Mouse (Mus musculus) naive thymus-derived CD4-positive, alpha-beta T cell, adult 2 months (primary cell): ENCODE data around the gene 2010315B03Rik.

ENCODE experiments used
- DNase-seq: peaks from one replicate; pipeline ENCODE4 v3.0.0-alpha.2; 2011; ENCODE audit warnings: low read depth

The 2010315B03Rik gene

DNA sequence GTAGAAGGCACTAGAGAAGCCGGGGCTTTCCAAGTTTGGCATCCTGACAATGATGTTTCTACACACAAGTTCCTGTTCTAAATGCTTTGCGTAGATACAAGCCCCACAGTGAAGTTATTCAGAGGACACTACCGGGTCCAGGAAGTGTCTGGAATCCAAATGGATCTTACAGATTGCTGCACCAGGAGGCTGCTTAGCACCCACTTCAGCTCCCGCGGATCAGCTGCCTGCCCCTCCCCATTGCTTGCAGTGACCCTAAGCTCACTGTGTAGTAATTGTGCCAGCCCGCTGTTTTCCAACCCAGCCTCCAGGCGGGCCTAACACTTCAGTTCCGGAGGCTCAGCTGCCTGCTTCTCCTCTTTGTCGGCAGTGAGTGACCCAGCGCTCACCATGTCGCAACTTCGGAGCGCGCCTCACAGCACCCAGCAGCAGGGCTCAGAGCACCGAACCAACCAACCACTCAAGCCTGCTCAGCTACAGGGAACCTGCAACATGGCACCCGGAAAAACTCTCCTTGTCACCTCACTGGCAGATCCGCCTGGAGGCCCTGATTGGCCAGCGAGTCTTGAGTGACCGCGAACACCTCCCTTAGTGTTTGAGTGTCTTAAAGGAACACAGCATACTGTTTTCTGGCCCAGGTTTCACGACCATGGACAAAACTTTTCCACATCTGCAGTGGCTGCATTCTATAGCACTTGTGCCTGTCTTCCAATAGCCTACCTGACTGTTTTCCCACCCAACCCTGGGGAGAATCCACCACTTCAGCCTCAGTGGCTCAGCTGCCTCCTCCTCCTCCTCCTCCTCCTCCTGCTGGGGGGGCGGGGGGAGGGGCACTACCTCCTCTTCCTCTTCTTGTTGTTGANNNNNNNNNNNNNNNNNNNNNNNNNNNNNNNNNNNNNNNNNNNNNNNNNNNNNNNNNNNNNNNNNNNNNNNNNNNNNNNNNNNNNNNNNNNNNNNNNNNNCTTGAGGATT is at the start of gene 2010315B03Rik:
TSS of gene 2010315B03Rik (minus strand) at position 526 of the 972 bp plus-strand sequence.
- DNase-seq, result peak; percentile 90

DNA sequence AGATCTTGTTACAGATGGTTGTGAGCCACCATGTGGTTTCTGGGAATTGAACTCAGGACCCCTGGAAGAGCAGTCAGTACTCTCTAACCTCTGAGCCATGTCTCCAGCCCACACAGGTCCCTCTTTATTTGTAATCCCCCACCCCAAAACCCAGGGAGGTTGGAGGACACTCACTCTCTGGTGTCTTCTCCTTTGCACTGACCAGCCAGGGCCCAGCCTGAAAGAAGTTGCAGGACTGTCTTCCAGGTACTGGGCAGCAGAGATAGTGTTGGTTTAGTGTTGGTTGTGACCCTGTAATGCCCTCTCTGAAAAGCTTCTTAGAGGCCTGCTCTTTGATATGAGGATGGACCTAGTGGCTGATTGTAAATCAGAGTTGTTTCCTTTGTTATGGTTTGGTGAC is 994 bp downstream of the 2010315B03Rik start:
- DNase-seq, result no peak

DNA sequence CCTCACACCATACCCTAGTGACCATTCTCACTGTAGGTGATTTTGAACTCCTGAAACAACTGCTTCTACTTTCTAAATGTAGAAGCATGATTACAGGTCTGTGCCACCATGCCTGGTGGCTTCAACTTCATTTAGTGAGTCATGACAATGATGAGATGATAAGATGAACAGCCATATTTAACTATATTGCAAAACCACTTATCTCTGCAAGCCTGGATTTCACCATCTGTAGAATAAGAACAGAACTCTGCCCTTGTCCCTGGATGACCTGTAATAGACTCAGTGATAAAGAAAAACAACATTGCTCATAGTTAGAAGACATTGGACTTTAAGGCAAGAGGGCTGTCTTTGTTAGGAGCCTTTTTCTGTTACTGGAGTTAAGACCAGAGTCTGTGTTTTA is 24.2 kb downstream of the 2010315B03Rik start:
- DNase-seq, result no peak

DNA sequence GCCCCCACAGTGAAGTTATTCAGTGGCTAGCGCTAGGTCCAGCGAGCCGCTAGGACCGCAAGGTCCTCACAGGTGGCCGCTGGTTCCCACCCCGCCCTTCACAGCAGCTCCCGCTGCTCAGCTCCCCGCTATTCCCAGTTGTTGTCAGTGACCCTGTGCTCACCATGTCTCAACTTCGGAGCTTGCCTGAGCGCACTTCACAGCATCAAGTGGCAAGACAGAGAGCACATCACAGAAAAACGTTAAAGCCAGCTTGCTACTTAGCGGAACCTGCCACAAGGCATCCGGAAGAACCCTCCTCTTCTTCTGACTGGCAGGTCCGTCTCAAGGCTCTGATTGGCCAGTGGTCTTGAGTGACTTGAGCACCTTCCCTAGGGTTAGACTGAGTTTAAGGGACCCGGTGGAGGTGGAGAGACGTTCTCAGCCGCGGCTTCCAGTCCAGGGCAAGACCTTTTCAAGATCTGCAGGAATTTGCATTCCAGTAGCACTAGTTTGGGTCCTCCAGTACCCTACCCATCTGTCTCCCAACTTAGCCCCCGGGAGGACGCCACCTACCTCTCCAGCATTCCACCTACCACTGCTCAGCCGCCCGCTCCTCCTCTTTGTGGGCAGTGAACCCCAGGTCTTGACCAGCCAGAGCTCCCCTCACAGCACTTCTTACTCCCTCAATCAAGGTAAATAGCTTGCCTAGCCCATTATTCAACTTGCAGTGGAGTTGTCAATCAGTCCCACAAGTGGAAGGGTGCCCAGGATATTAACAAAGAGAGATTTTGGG is 30.4 kb downstream of the 2010315B03Rik start:
- peak; percentile 91 for DNase-seq

DNA sequence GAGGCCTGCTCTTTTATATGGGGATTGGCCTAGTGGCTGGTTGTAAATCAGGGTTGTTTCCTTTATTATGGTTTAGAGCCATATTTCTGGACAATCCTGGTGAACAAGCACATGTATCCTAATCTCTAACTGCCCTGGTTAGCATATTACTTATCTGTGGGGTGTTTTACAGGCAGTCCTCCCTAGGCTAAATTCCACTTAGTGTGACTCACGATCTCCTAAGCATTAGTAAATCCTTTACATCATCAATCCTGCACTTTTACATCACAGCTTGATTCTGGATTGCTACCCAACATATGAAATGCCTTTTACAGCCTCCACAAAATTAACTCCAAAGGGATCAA is 31.1 kb downstream of the 2010315B03Rik start:
- DNase-seq, result peak; percentile 64

DNA sequence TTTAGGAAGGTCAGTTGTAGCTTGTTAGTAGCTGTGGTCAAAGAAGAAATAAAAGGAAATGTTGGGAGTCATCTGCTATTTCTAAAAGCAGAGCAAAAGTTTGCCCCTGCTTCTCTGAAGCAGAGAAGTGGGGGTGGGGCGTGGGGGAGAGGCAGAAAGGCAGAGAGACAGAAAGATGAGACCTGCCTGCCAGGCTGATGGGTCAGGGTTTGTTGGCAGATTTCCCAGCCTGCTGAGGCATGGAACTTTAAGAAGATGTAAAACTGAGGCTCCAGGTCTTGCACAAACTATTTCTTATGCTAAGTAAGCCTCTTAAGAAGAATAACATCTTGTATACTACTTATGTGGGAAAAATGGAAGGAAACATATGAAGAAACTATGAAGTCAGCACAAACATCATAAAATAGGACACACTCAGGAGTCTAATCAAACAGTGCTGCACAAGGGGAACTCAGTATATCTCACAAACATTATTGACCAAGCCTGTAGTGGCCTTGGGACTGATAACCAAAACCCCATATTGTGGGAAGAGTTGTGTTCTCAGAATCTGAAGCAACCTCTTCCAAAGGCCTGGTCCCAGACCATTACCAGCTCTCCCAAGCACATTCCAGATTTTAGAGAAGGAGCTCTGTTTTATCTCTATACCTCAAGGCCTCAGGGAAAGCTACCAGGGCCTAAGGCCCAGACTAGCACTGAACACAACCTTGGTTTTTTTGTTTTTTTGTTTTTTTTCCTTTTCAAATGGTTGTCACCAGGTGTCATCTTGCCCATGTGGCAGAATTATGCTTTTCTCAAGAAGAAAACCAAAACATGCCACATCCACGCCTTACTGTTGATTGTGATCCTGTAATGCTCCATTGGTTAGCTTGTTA is 31.7 kb downstream of the 2010315B03Rik start:
- DNase-seq, result peak; percentile 48

DNA sequence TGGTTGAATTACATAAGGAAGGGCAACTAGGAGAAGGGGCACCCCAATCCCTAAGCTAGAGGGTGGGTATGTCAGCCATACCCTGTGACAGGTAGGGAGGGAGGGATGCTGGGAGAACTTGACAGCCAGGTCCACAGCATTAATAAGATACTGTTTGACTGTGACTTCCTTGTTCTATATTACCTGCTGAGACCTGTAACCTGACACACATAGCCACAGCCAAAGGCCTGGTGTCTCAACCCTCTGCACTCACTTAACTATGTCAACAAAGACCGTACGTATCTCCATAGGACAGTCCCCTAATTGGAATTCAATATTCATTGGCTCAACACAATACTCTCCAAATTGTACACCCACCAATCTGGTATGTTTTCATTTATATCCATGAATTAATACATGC is 33.2 kb downstream of the 2010315B03Rik start:
- no peak for DNase-seq

DNA sequence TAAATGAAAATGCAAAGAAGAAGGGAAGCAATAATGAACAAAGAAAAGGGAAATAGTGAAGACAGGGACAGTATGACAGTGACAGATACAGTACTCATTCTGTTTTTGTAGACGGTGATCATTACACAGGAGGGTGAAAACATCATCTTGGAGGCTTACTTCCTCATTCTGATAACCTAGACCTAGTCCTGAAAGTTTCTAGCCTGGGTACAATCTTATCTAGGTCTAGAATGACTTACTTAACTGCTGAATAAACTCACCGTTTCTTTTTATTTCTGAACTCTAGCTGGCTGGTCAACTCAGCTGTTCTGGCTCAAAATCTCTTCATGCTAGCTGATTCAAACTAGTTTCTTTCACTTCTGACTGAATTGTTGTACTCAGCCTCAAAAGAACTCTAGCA is 37.4 kb downstream of the 2010315B03Rik start:
- no peak for DNase-seq

DNA sequence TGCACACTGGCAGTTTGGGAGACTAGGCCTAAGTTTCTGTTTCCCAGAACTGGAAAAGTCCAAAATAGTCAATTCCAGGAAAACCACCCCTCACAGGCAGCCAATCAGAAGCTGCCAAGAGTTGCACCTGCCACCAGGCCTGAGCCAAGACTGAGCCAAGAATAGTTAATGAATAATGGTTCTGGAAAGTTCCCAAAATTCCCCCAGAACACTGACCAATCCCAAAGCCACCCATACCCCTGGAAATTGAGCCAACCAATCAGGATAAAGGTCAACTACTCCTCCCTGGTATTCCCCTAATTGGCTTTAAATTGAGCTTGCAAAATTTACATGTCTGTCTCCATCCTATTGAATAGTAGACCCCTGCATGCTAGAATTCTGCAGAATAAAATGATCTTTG is 39.3 kb downstream of the 2010315B03Rik start:
- no peak for DNase-seq

DNA sequence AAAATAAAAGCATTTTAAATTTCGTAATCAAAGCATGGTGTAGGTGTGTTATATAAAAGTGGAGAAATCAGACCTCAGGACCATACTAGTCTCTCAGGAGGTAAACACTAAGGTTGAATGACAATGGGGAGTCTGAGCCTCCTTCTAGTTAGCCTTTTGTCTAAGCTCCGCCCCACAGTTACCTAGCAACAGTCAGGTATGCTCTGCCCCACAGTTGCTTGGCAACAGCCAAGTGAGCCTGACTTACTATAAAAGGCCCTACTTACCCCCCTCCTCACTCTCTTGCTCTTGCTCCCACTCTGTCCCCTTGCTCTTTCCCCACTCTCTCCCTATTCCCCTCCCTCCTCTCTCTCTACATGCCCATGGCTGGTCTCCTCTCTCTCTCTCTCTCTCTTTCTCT is 44.6 kb downstream of the 2010315B03Rik start:
- no peak for DNase-seq

DNA sequence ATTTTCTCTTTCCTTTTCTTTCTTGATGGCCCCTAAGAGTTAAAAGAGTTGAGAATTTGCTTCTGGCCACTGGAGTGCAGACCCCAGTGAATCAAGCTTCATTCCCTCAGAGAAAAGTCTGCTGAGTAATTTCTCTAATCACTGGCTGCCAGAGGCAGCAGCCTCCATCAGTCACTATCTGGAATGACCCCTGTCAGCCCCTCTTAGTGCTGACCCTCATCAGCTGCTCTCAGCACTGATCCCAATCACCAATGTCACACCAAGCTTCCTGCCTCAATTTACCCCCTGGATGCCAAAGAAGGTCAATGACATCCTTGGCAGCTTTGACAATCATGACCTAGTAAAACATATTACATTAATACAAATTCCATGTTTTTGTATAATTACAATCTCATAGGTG is 45.0 kb downstream of the 2010315B03Rik start:
- DNase-seq, result no peak

DNA sequence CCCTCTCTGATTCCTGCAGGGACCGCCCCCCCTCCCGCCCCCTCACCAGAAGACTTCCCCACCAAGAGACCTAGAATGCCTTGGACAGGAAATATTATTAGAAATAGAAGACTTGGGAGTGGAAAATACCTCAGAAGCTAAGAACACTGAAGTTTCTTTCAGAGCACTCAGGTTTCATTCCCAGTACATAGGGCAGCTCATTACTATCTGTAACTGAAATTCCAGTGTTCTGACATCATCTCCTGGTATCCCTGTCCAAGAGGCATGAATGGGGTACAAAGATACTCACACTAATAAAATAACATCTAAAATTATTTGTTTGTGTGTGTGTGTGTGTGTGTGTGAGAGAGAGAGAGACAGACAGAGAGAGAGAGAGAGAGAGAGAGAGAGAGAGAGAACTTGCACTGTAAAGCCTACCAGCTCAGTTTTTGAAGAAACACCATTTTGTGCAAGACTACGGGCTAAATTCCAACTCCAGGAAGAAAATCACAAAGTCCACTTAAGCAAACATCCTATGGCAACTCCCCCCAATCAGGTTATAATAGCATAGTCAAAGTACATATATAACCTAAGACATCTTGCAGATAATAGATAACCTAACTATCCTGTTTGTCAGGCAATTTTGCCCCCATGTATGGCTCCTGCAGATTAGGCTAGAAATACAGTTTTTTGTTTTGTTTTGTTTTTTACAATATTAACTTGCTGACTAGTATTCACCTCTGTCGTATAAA is 49.3 kb downstream of the 2010315B03Rik start:
- DNase-seq, result no peak

DNA sequence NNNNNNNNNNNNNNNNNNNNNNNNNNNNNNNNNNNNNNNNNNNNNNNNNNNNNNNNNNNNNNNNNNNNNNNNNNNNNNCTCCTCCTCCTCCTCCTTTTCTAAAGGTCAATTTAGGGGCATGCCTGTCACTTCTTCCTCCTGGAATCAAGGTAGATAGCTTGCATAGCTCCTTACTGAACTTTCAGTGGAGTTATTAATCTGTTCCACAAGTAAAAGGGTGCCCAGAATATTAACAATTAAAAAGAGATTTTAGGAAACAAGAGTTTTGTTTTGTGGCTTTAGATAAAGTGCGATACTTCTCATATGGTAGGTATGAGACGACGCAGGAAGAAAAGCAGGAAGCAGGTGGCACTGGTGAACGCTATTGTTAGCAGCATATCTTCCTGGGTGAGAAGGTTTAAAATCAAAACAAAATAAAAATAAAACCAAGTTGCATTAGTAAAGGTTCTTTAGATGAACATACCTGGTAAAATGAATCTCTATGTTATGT is 54.4 kb downstream of the 2010315B03Rik start:
- DNase-seq, result peak; percentile 41

DNA sequence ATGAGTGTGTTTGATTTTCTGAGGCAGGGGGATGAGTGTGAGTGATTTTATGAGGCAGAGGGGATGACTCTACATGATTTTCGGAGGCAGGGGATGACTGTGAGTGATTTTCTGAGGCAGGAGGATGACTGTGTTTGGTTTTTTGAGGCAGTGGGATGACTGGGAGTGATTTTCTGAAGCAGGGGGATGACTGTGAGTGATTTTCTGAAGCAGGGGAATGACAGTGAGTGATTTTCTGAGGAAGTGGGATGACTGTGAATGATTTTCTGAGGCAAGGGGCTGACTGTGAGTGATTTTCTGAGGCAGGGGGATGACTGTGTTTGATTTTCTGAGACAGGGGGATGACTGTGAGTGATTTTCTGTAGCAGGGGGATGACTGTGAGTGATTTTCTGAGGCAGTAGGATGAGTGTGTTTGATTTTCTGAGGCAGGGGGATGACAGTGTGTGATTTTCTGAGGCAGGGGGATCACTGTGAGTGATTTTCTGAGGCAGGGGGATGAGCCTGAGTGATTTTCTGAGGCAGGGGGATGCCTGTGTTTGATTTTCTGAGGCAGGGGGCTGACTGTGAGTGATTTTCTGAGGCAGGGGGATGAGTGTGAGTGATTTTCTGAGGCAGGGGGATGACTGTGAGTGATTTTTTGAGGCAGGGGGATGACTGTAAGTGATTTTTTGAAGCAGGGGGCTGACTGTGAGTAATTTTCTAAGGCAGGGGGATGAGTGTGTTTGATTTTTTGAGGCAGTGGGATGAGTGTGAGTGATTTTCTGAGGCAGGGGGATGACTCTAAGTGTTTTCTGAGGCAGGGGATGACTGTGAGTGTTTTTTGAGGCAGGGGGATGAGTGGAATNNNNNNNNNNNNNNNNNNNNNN is 55.1 kb downstream of the 2010315B03Rik start:
- peak; percentile 85 for DNase-seq

DNA sequence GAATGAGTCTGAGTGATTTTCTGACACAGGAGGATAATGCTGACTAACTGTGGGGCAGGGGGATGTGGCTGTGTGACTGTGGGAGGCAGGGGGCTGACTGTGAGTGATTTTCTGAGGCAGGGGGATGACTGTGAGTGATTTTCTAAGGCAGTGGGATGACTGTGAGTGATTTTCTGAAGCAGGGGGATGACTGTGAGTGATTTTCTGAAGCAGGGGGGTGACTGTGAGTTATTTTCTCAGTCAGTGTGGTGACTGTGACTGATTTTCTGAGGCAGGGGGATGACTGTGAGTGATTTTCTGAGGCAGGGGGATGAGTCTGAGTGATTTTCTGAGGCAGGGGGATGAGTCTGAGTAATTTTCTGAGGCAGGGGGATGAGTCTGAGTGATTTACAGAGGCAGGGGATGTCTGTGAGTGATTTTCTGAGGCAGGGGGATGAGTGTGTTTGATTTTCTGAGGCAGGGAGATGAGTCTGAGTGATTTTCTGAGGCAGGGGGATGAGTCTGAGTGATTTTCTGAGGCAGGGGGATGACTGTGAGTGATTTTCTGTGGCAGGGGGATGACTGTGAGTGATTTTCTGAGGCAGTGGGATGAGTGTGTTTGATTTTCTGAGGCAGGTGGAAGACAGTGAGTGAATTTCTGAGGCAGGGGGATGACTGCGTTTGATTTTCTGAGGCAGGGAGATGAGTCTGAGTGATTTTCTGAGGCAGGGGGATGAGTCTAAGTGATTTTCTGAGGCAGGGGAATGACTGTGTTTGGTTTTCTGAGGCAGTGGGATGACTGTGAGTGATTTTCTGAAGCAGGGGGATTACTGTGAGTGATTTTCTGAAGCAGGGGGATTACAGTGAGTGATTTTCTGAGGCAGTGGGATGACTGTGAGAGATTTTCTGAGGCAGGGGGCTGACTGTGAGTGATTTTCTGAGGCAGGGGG is 56.0 kb downstream of the 2010315B03Rik start:
- peak; percentile 63 for DNase-seq

DNA sequence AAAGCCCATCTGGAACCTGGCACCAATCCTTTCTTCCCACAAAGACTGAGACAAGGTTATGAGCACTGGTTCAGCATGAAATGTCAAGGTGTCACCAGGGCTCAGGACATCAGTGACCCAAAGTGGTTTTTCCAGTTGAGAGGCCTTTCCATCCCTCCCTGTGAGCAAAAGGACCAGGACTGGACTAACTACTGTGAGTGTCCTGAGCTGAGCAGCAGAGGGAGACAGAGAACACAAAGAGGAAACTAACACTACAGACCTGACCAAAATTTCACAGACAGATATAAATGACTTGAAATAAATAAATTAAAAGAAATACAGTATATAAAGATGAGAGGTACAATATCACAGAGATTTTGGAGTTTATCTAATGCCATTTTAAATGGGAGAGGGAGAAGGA is 61.1 kb downstream of the 2010315B03Rik start:
- DNase-seq, result no peak
